Mouse (Mus musculus): Measurements from ENCODE around the gene Cbfa2t3. TPM values are rescaled to one million over a fixed set of nuclear protein-coding genes. Genes with fewer than 3 reads are reported as not detected.
A peak's percentile ranks its signal among the peaks of the same experiment; 100 is the strongest.

The Cbfa2t3 gene
- total RNA-seq, 2 experiments from 2014 or later, result 10.5 to 28.9 TPM

GRCm38 (mm10) chr8:122667854-122668253 is 31.1 kb downstream of the Cbfa2t3 start:
- DNase-seq (ENCODE audit: low spot score in 2 of 2), result no peak

- DNase-seq (ENCODE audit: low spot score in 2 of 2), result no peak
Measured at GRCm38 (mm10) chr8:122666827-122667226, 32.1 kb downstream of the Cbfa2t3 start.

GRCm38 (mm10) chr8:122666338-122666764 is 32.6 kb downstream of the Cbfa2t3 start:
- peak in 1 of 2 experiments; percentile 57 for DNase-seq (ENCODE audit: low spot score in 2 of 2)

GRCm38 (mm10) chr8:122665667-122666316 is 33.1 kb downstream of the Cbfa2t3 start:
- peak; percentile 62 to 70 for DNase-seq (ENCODE audit: low spot score in 2 of 2)

- no peak for DNase-seq (ENCODE audit: low spot score in 2 of 2)
Measured at GRCm38 (mm10) chr8:122665221-122665620, 33.7 kb downstream of the Cbfa2t3 start.

GRCm38 (mm10) chr8:122663670-122664069 is 35.2 kb downstream of the Cbfa2t3 start:
- no peak for DNase-seq (ENCODE audit: low spot score in 2 of 2)

- DNase-seq (ENCODE audit: low spot score in 2 of 2), result no peak
Measured at GRCm38 (mm10) chr8:122663106-122663505, 35.8 kb downstream of the Cbfa2t3 start.

- no peak for DNase-seq (ENCODE audit: low spot score in 2 of 2)
Measured at GRCm38 (mm10) chr8:122661894-122662293, 37.0 kb downstream of the Cbfa2t3 start.

- DNase-seq (ENCODE audit: low spot score in 2 of 2), result no peak
Measured at GRCm38 (mm10) chr8:122661138-122661537, 37.8 kb downstream of the Cbfa2t3 start.

- DNase-seq (ENCODE audit: low spot score in 2 of 2), result no peak
Measured at GRCm38 (mm10) chr8:122660022-122660421, 38.9 kb downstream of the Cbfa2t3 start.

- DNase-seq (ENCODE audit: low spot score in 2 of 2), result no peak
Measured at GRCm38 (mm10) chr8:122658807-122659160, 40.1 kb downstream of the Cbfa2t3 start.

GRCm38 (mm10) chr8:122658149-122658806 is 40.6 kb downstream of the Cbfa2t3 start:
- DNase-seq (ENCODE audit: low spot score in 2 of 2), result no peak

GRCm38 (mm10) chr8:122656056-122656999 is 42.6 kb downstream of the Cbfa2t3 start:
- peak; percentile 67 to 72 for DNase-seq (ENCODE audit: low spot score in 2 of 2)

- peak; percentile 42 to 66 for DNase-seq (ENCODE audit: low spot score in 2 of 2)
Measured at GRCm38 (mm10) chr8:122654768-122655167, 44.1 kb downstream of the Cbfa2t3 start.

- DNase-seq (ENCODE audit: low spot score in 2 of 2), result no peak
Measured at GRCm38 (mm10) chr8:122652643-122653042, 46.3 kb downstream of the Cbfa2t3 start.

- DNase-seq (ENCODE audit: low spot score in 2 of 2), result no peak
Measured at GRCm38 (mm10) chr8:122651326-122651921, 47.5 kb downstream of the Cbfa2t3 start.

- DNase-seq (ENCODE audit: low spot score in 2 of 2), result no peak
Measured at GRCm38 (mm10) chr8:122648192-122648970, 50.5 kb downstream of the Cbfa2t3 start.

- no peak for DNase-seq (ENCODE audit: low spot score in 2 of 2)
Measured at GRCm38 (mm10) chr8:122646337-122646736, 52.6 kb downstream of the Cbfa2t3 start.

GRCm38 (mm10) chr8:122644175-122644954 is 54.5 kb downstream of the Cbfa2t3 start:
- DNase-seq (ENCODE audit: low spot score in 2 of 2), result peak in 1 of 2 experiments; percentile 32

- peak; percentile 53 to 69 for DNase-seq (ENCODE audit: low spot score in 2 of 2)
Measured at GRCm38 (mm10) chr8:122642071-122642470, 56.8 kb downstream of the Cbfa2t3 start.
